19 mouse cellular contexts compared by ENCODE assay signal in genomic region chr5:30601397-30601796, GRCm38 (mm10). TPM values are rescaled to one million over a fixed set of nuclear protein-coding genes. Genes with fewer than 3 reads are reported as not detected.
A peak's percentile ranks its signal among the peaks of the same experiment; 100 is the strongest.
DNase-seq lines count a peak whose midpoint lies in the region; ATAC-seq and TF ChIP-seq lines count a peak whose summit lies in the region.
"Had no signal": no experiment of that assay in that cellular context is flagged by ENCODE, and none has a peak within 500 bp of the region (broad histone marks: within the 10 kb centered on the region; RNA-seq: fewer than 3 reads in every experiment).

No protein-coding gene starts in this region.

- no peak overlapping the region for H3K4me2 ChIP-seq in heart, embryonic 15.5 days
- no peak overlapping the region for H3K4me2 ChIP-seq in lung, embryonic 14.5 days
- H3K4me2 ChIP-seq in stomach, postnatal 0 days (replicated peaks; ENCODE audit: low read depth) = no peak overlapping the region

- H3K9me3 ChIP-seq in heart, embryonic 15.5 days (replicated peaks) = no peaks in the 10 kb centered on the region
- H3K9me3 ChIP-seq in lung, embryonic 14.5 days (ENCODE audit: low read depth, low read length) = no peaks in the 10 kb centered on the region
- no peaks in the 10 kb centered on the region for H3K9me3 ChIP-seq in stomach, postnatal 0 days (ENCODE audit: control insufficient read depth, low read length)
- H3K9me3 ChIP-seq: G1E; limb, embryonic 10.5 days; midbrain, embryonic 10.5 days had no signal

- TF ChIP-seq CTCF in cerebellum, adult 2 months (IDR thresholded peaks at IDR 0.05; ENCODE audit: borderline replicate concordance, insufficient read depth, low read depth, low read length) = peak; percentile 3; the same call in 1 of the 2 replicates
- peak; percentile 48 for TF ChIP-seq CTCF in lung, embryonic 14.5 days (IDR thresholded peaks at IDR 0.05; ENCODE audit: low read depth)
- peak; percentile 53 for TF ChIP-seq CTCF in stomach, postnatal 0 days (IDR thresholded peaks at IDR 0.05; ENCODE audit: low read depth)

- WGBS in cerebellum, adult 2 months = 2% methylated on average over 4 of the region's 4 CpGs
- WGBS in heart, embryonic 15.5 days = 10% methylated on average over 4 of the region's 4 CpGs
- WGBS in lung, embryonic 14.5 days = 21% methylated on average over 4 of the region's 4 CpGs
- 27% methylated on average over 4 of the region's 4 CpGs for WGBS in stomach, postnatal 0 days

- no peak for TF ChIP-seq POLR2A in cerebellum, adult 2 months (IDR thresholded peaks at IDR 0.05; ENCODE audit: borderline replicate concordance, insufficient read depth, low read length)

- no peaks in the 10 kb centered on the region for H3K36me3 ChIP-seq in heart, embryonic 15.5 days
- H3K36me3 ChIP-seq in lung, embryonic 14.5 days (ENCODE audit: insufficient read depth) = 0 out of 2 replicates have a peak, but pooled peaks cover 2% of the 10 kb centered on the region
- no peaks in the 10 kb centered on the region for H3K36me3 ChIP-seq in stomach, postnatal 0 days (ENCODE audit: control insufficient read depth, insufficient read depth, low read length)
- H3K36me3 ChIP-seq: G1E; limb, embryonic 10.5 days; midbrain, embryonic 10.5 days had no signal

- peaks cover 81% of the 10 kb centered on the region for H3K4me1 ChIP-seq in cerebellum, adult 2 months (ENCODE audit: control insufficient read depth, insufficient read depth, low read length)
- peaks cover 46% of the 10 kb centered on the region for H3K4me1 ChIP-seq in heart, embryonic 15.5 days (replicated peaks)
- H3K4me1 ChIP-seq in lung, embryonic 14.5 days (ENCODE audit: insufficient read depth) = no peaks in the 10 kb centered on the region
- H3K4me1 ChIP-seq in stomach, postnatal 0 days (replicated peaks; ENCODE audit: control insufficient read depth, insufficient read depth) = no peaks in the 10 kb centered on the region

- no peak for ATAC-seq in heart, embryonic 15.5 days (replicated peaks; ENCODE audit: insufficient number of reproducible peaks, insufficient read depth, low FRiP score, low read depth)
- no peak; the same call in 1 of the 2 replicates for ATAC-seq in lung, embryonic 14.5 days (ENCODE audit: insufficient read depth)
- no peak for ATAC-seq in stomach, postnatal 0 days (ENCODE audit: low FRiP score, low TSS enrichment)

- no peak overlapping the region for H3K27ac ChIP-seq in cerebellum, adult 2 months (ENCODE audit: insufficient read depth, low read length)
- H3K27ac ChIP-seq in heart, embryonic 15.5 days = 0 out of 2 replicates have a peak overlapping the region, but pooled peaks have one; percentile 0
- no peak overlapping the region for H3K27ac ChIP-seq in lung, embryonic 14.5 days (ENCODE audit: low read depth)
- no peak overlapping the region for H3K27ac ChIP-seq in stomach, postnatal 0 days (replicated peaks)
- H3K27ac ChIP-seq: limb, embryonic 10.5 days; midbrain, embryonic 10.5 days had no signal

- no peak for TF ChIP-seq EP300 in stomach, postnatal 0 days (optimal IDR thresholded peaks at IDR 0.05)

- H3K4me3 ChIP-seq in cerebellum, adult 2 months (replicated peaks; ENCODE audit: insufficient read depth, low read depth, low read length) = no peak overlapping the region
- no peak overlapping the region for H3K4me3 ChIP-seq in heart, embryonic 15.5 days
- H3K4me3 ChIP-seq in lung, embryonic 14.5 days (ENCODE audit: low read depth, low read length) = no peak overlapping the region
- no peak overlapping the region for H3K4me3 ChIP-seq in stomach, postnatal 0 days (ENCODE audit: low read depth, low read length)
- H3K4me3 ChIP-seq: limb, embryonic 10.5 days; midbrain, embryonic 10.5 days; myocyte had no signal

- H3K27me3 ChIP-seq in cerebellum, adult 2 months (ENCODE audit: control insufficient read depth, insufficient read depth, low read length) = no peaks in the 10 kb centered on the region
- H3K27me3 ChIP-seq in heart, embryonic 15.5 days = no peaks in the 10 kb centered on the region
- no peaks in the 10 kb centered on the region for H3K27me3 ChIP-seq in lung, embryonic 14.5 days (ENCODE audit: insufficient read depth, low read length)
- H3K27me3 ChIP-seq in stomach, postnatal 0 days (ENCODE audit: control insufficient read depth, insufficient read depth, low read length) = no peaks in the 10 kb centered on the region

- no peak overlapping the region for H3K9ac ChIP-seq in heart, embryonic 15.5 days
- H3K9ac ChIP-seq in lung, embryonic 14.5 days = no peak overlapping the region
- H3K9ac ChIP-seq in stomach, postnatal 0 days (ENCODE audit: low read length) = no peak overlapping the region

- intact Hi-C loops in heart, postnatal 14 days (cut with DNase I) = no loop called here

- peak; percentile 52 to 63 for DNase-seq in cerebellum, adult 2 months
- no peak for DNase-seq in cerebellum, adult 9-11 months
- no peak for DNase-seq in heart, postnatal 14 days
- peak; percentile 51 for DNase-seq in lung, embryonic 14.5 days
- DNase-seq in lung, postnatal 10 days = no peak
- DNase-seq in stomach, postnatal 0 days (ENCODE audit: low spot score) = no peak
- DNase-seq: cerebellum, adult 9-10 months; kidney, postnatal 14 days; lung, adult 2 months; thymus, postnatal 4 days had no signal

RNA-seq across cellular contexts. Expression of gene Kcnk3, which starts 13.4 kb away (rescaled TPM):
- polyA plus RNA-seq in cerebellum, adult 2 months (2012; rRNA removed) = 81.9 and 93.9 TPM in 2 replicates
- polyA plus RNA-seq in heart, embryonic 15.5 days (2015; fragmentation: Nextera tagmentation; extraction: Ambion mirVana) = 16.5 and 27.5 TPM in 2 replicates
- 100 to 1,000 TPM; 181 to 186 TPM for total RNA-seq in heart, postnatal 14 days (2021)
- 29.9 and 30.3 TPM in 2 replicates for polyA plus RNA-seq in lung, embryonic 14.5 days (2014; fragmentation: Nextera tagmentation; extraction: Ambion mirVana)
- 11.1 and 13.8 TPM in 2 replicates for polyA plus RNA-seq in stomach, postnatal 0 days (2015; fragmentation: Nextera tagmentation; extraction: Ambion mirVana)
- total RNA-seq: granulocyte monocyte progenitor cell, adult 5-6 weeks had no signal
- polyA plus RNA-seq: C2C12, G1E had no signal

RNA-seq across cellular contexts. Expression of gene Slc35f6, which starts 46.3 kb away (rescaled TPM):
- 57.1 and 60.9 TPM in 2 replicates for polyA plus RNA-seq in cerebellum, adult 2 months (2012; rRNA removed)
- polyA plus RNA-seq in heart, embryonic 15.5 days (2015; fragmentation: Nextera tagmentation; extraction: Ambion mirVana) = 22.2 and 28.2 TPM in 2 replicates
- total RNA-seq in heart, postnatal 14 days (2021) = 10 to 100 TPM; 37.4 to 39.9 TPM
- 27.6 and 29.5 TPM in 2 replicates for polyA plus RNA-seq in lung, embryonic 14.5 days (2014; fragmentation: Nextera tagmentation; extraction: Ambion mirVana)
- 30.6 and 35.6 TPM in 2 replicates for polyA plus RNA-seq in stomach, postnatal 0 days (2015; fragmentation: Nextera tagmentation; extraction: Ambion mirVana)

RNA-seq across cellular contexts. Expression of gene Cib4, which starts 55.8 kb away (rescaled TPM):
- polyA plus RNA-seq in cerebellum, adult 2 months (2012; rRNA removed) = not detected in 2 replicates
- polyA plus RNA-seq in heart, embryonic 15.5 days (2015; fragmentation: Nextera tagmentation; extraction: Ambion mirVana) = not detected in 2 replicates
- total RNA-seq in heart, postnatal 14 days (2021) = not detected
- polyA plus RNA-seq in lung, embryonic 14.5 days (2014; fragmentation: Nextera tagmentation; extraction: Ambion mirVana) = 0.26 TPM in 1 of 2 replicates, not detected in the other
- 0.17 and 0.30 TPM in 2 replicates for polyA plus RNA-seq in stomach, postnatal 0 days (2015; fragmentation: Nextera tagmentation; extraction: Ambion mirVana)
- total RNA-seq: G1E; granulocyte monocyte progenitor cell, adult 5-6 weeks had no signal
- polyA plus RNA-seq: C2C12; embryonic facial prominence, embryonic 11.5 days; G1E; intestine, embryonic 14.5 days; limb, embryonic 10.5 days; midbrain, embryonic 10.5 days; myocyte had no signal

Comparison
In these comparisons a context has a peak if more than half of its experiments do, and no peak if none do; other contexts are left out.
1. DNase-seq: peak in cerebellum, adult 2 months (2 of 2) and lung, embryonic 14.5 days (single experiment); none in cerebellum, adult 9-11 months (single experiment), heart, postnatal 14 days (0 of 2), lung, postnatal 10 days (single experiment) and stomach, postnatal 0 days (single experiment).
2. CTCF ChIP-seq: peak in every context shown above with its lines; median percentile 53 in stomach, postnatal 0 days; 48 in lung, embryonic 14.5 days; 3 in cerebellum, adult 2 months.